Mouse (Mus musculus) embryo, embryonic 11.5 days (tissue): ENCODE data around the gene Nhs.

ENCODE experiments used
- DNase-seq: peaks from one replicate; pipeline ENCODE4 v3.0.0-alpha.2; 2012; ENCODE audit warnings: low read depth, low spot score

The Nhs gene

DNA sequence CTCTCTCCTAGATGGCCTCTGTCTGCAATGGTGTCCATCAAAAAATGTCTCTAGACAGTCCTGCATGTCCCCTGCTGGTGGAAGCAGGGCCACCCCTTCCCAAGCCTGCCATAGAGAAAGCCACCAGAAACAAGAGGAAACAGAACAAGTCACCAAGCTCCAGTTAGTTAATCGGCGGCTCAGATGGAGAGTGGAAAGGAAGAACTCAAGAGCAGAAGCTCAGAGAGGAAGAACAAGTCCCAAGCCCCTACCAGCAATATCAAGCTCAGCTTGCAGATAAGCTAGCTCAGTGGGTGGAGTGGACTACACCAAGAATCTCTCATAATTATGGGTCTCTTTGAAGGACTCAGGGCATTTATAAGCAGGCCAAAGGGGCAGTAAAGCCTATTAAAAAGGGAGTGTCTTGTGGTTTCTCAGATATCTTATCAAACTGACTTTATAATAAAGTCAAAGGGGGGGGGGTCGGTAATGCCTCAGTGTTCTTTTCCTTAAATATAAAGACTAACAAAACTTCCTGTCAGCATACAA, 139.4 kb downstream of the Nhs start:
- no peak for DNase-seq

DNA sequence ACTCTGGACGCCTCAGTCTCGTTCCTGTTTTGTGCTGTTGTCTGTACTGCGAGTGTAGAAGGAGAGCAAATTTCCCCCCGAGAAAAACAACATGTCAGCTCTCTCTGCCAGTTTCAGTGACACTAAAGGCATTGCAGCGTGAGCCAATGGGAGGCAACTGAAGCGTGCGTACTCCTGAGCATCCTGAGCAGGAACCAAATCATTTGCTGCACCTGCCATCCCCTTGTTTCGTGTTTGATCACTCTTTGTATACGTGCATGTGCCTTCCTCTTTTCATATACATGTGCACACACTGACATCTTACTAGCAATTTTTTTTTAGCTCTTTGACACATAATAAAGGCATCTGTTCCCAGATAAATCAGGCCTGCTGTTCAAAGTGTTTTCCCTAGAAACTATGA, 142.1 kb downstream of the Nhs start:
- no peak for DNase-seq

DNA sequence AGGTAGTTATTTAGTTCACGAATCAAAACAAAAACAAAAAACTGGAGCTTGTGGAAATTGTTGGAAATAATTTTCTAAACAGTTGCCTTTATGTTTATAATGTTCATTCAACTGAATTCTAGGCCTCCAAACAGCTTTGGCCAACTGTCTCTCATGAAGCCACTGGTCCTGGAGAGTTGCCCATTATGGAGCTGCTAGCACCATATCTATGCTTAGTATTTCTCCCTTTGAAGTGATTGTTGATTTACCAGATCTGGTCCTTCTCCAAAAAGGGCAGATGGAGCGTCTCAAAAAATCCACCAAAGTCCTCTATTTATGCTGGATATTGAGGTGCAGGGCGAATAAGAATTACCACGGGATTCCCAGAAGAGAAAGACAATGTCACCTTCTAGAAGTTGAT, 147.0 kb downstream of the Nhs start:
- DNase-seq, result no peak

DNA sequence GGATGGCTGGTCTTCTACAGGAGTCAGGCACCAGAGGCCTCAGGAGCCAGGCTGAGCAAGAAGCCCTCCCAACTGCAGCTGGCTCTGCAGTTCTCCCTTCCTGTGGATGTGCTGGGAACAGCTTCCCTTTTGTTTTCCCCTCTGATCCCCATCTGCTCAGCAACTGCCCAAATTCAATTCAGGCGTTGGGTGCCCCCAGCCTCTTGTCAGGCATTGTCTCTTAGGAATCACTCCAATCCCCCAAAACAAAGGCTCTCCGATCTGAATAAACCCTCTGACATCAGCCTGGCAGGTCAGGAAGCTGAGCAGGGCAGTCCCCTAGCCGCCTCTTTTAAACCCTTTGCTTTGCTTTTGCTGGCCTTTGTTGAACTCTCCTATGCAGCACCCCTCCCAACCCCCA, 149.7 kb downstream of the Nhs start:
- DNase-seq, result no peak

DNA sequence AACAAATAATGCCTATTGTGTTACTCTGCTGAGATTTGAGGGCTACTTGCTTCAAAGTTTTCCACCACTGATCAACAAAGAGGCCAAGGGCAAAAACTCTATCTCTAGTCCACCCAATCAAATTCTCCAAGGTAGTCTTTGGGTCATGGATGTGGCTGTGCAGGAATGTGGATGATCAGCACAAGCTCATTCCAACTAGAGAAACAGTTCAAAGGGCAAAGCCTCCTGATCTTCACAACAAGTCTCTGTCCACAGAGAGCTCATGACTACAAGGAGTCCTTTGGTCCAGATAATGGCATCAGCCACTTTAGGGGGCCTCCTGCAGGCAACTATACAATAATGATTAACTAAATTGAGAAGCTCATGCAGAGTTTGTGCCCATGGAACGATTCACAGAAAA, 155.7 kb downstream of the Nhs start:
- DNase-seq, result no peak

DNA sequence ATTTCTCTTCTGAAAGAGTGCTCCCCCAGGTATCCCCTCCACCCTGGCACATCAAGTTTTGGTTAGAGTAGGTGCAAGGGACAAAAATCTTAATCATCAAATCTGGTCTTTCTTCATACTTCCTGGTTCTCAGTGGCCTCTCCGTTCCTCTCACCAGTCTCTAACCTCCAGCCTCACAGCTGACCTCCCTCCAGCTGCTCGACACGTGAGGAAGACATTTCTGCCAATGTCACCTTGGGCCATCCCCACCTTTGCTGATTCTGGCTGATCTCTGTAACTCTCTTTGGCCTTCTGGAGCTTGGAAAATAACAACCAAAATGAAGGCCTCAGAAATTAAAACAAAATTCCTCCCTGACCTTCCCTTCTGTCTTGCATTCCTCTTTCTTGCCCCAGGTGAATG, 160.7 kb downstream of the Nhs start:
- no peak for DNase-seq

DNA sequence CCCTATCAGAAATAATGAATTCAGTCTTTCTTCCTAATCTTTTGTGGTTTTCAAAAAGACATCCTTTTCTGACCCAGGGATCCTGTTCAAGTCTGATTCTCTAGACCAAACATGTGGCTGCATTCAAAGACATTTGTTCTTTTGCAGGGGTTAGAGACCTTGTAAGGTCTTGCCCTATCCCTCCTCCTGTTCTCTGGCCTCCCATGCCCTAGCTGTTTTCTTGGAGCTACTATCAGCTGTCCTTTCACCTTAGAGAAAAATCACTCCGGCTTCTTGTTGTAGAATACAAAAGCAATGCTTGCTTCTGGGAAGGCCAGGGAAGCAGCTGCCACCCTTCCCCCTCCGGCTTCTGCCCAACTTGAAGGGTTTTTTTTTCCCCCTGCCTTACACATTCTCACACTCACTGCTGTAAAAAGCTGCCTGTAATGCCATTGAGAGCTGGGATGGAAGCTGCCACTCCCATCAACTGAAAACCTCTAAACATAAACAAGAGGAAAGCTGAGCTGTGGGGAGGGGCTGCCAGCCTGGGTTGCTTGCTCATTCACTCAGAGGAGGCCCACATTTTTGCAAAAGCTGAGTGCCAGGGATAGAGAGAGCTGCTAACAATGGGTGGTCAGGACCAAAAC, 162.2 kb downstream of the Nhs start:
- peak; percentile 4 for DNase-seq

DNA sequence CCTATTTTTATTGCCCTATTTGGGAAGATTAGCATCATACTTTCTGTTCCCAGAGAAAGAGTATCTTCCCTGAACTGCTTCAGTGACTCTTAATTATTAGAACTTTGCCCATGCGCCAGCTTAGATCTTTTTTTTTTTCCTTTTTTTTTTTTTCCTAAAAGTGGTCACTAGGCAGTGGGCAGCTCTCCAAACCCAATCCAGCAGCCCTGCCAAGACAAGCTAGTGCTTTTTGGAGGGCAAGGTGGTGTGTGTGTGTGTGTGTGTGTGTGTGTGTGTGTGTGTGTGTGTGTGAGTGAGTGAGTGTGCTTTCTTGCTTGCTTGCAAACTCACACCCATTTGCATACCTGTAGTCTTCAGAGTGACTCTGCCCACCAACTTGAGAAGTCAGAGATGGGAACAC, 169.4 kb downstream of the Nhs start:
- no peak for DNase-seq

DNA sequence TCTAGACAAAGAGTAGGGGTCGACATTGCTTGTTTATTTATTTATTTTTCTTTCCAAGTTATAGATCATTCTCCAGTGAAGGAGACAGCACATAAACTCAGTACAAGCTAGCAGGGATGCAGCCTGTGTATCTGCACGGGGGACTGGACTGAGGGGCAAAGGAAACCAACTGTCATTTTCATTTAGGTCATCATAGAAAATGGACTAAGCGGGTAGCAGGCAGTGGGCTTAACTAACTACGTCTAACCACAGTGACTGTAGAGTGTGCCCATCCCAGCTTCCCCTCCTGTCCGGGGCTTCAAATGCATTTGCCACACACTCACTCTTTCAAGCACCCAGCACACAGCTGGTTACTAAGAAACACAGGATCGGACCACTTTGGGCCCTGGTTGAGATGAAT, 174.6 kb downstream of the Nhs start:
- no peak for DNase-seq

DNA sequence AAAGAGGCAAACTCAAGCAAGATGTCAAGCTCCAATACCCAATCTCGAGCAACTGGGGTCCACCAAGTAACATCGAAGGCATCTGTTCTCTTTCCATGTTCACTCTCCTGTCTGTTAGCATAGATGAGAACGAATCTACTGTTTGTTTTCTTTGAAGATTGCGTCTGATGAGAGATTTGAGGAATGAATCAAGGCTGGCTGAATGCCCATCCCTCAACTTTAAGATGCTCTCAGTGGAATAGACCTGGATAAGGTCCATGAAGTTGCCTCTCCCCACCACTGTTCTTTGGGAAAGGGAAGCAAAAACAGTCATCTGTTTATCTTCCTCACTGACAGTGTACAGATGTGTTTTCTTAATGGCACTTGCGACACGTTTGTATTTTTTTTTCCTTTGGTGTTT, 178.1 kb downstream of the Nhs start:
- DNase-seq, result no peak

DNA sequence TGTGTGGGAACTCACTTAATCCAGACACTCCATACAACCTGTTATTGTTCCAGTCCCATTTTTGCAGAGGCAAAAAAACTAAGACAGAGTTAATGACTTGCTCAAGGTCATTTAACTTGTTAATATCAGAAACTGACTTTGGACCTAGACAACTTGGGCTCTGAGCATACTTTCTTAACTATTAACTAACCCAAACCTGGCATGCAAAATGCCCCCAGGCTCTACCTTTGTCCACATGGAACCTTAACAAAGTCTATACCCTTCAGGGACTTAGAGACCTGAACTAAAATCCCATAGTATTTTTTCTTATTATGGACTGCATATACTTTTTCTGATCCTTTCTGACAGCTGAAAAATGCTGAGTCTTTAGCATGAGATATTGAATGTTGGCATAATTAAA, 179.6 kb downstream of the Nhs start:
- DNase-seq, result no peak

DNA sequence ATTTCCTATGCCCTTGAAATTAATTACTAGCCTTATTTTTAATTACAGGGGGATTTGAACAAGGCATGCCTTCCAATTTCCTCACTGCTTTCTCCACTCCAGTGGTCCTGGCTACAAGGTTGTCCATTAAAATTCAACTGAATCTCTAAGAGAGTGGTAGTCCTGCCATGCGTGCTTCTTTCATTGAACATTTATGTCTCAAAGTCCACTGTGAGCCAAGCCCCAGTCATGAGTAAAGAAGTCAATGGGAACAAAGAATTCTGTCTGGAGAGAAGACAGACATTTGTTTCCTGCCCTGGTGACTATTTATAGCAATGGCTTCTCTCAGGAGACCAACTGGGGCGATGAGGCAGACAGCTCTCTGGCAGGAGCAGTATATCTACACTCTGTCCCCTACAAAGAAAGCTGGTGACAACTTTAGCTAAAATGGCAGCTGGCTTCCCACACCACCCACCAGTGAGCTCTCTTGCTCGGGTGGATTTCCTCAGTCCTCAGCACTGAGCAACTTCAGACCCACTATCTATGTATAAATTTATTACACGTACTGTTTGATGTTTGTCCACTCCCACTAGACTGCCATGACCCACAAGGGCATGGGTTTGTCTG, 182.2 kb downstream of the Nhs start:
- DNase-seq, result no peak

DNA sequence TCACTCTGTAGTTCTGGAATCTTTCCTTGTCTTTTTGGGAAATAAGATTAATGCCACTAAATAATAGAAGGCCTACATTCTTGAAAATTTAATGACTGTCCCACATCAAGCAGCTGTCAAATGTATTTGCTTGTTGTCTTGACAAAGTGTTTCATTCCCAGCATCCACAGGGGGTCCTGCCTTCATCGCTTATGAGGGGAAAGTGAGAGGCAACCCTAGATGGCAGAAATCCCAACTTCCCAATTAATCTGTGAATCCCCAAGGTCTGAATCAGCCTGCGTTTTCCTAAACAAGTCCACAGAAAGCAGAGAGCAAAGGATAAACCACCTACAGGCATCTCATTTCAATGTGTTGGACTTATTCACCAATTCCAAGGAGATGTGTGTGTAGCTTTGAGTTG, 183.2 kb downstream of the Nhs start:
- no peak for DNase-seq

DNA sequence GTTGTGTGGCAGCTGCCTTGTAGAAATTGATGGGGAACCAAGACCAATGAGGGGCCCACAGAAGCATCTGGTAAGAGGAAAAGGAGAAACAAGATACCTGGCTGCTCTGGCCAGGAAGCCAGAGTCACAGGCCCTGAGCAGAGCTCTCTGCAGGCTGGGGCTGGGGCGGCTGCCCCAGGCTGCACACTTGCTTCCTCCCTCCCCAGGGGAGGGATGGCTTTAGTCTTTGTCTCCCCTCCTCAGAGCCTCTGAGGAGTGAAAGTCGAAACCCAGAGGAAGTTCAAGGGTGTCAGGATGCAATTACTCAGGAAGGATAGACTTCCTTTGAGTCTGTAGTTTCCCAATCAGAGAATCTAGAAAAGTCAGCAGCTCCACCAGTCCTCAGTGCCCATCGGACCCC, 186.0 kb downstream of the Nhs start:
- no peak for DNase-seq

DNA sequence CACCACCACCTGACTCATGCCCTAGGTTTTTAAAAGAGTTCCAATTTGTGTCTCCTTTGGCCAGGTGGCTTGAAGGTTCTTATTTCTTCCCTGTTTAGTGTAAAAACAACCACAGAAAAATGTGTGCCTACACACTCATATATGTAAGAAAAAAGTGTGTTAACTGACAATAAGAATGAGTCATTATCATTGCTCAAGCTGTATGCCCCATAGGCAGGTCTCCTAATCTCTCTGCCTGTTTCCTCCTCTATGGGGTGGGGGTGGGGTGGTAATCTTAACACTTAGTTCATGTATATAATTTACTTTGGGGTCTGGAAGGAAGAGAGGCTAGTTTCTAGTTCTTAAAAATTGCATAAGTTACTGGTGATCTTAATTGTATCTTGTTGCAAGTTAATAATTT, 186.8 kb downstream of the Nhs start:
- no peak for DNase-seq

DNA sequence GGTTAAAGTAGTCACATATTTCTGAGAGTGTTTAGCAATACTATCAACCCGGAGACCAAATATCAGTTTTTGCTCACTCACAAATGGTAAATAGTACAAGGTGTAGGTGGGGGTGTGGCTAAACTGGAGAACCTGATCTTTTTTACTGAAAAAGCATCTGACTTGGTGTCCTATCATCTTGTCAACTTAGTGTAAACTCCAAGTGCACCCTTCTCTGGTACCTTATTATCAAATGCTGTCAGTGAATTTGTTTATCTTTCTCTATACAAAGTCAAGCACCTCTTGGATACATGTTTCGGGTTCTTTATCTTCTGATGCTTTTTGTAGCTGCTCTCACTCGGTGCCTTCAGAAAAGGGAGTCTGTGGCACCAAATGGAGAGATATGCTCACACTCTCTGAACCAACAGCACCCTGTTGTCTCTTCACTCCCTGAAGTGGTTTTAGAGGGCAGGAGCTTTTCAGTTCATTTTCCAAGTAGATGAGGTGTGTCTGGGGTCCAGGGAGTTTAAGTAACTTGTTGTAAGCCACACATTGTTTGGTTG, 187.5 kb downstream of the Nhs start:
- DNase-seq, result no peak

DNA sequence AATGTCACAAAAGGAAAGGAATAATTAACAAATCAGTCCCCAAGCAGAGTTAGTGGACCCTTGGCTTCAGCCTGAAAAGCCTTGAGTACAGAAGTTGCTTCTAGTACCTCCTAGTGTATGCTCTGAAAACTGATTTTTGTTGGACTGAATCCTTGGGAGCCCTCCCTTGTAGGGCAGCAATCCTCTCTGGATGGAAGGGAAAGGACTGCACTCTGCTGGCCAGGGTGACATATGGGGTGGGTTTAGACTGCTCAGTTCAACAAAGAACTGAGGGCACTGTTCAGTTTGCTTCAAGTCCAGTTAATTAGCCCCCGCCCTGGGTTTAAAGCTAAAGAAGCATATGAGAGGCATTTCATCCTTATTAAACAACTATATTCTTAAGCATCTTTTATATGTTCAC, 188.4 kb downstream of the Nhs start:
- no peak for DNase-seq

DNA sequence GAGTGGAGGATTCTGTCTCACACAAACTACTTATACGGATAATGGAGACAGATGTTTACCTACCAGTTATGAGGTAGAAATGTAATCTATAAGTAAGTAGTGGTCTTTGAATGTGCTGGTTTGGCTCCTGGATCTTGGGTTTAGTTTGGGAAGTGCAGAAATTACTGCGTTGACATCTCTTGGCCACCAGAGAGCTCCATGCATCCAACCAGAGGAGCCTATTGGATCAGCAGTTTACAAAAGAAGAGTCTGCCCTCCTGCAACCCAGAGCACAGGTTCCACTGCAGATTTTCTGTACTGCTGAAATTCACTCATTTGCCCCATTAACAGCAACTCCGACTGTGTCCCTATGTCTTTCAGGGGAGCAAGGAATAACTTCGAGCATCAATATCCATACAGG, 191.8 kb downstream of the Nhs start:
- no peak for DNase-seq

DNA sequence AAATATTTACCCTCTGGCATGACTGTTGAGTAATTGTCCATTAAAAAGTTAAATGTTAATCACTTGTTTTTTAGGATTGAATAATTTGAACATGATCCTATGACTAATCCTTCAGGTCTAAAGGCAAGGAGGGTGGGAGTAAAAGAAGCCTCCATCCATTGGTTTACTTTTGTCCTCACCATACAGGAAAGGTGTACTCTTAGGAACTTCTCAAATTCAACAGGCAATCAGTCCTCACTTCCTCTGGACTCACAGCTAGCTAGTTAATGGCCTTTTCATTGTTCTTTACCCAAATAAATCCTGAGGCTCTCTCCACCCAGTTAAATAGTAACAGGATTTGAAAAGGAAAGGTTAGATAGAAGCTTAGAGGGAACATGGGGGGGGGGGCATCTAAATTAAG, 196.2 kb downstream of the Nhs start:
- no peak for DNase-seq

DNA sequence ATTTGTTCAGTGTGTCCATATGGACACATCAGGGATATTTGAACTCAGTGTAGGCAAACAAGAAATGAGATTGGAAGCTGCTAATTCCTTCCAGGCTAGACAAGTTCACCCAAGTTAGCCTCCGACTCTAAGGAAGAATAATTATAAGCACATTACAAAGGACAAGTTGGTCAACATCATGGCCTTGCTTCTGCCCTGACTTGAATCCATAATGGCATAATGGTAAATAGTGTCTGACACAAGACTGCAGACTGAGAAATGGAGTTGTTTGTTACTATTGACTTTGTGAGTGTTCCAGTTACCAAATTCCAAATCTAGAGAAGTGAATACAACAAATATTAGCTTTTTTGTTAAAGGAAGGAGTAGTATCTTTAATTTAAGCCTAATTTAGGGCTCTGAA, 196.7 kb downstream of the Nhs start:
- DNase-seq, result no peak

DNA sequence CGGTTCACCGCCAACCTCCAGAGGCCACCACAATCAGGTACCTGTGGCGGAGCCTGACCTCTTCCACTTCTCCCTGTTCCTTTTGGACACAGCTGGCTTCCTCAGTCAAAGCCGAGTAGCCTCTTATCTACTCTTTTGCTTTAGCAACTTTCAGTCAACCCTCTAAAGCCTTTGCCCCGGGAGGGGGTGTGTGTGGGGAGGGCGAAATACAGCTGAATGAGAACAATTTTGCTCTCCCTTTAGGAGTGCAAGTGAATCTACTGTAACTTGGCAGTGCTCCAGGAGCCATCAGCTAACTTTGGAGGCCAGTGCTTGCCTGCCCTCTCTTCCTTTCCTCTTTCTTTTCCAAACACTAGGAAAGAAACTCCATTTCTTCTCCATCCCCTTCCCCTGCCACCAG, 197.8 kb downstream of the Nhs start:
- no peak for DNase-seq

DNA sequence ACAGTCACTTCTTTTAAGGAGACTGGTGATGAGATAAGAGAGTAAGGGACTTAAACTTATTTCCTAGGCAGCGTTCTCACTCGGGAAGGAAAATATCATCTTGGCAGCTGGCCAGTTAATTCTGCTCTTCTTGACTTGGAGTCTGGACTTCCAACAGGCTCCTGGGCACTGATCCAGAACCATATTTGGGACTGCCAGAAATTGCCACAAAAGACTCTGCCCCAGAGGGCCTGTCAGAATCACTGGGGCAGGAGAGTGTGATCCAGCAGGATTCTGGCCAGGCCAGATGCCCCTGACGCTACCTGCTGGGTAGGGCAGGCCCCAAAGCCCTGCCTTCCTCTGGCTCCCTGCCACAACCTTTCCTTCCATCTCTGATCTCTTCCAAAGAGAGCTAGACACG, 198.4 kb downstream of the Nhs start:
- DNase-seq, result no peak

DNA sequence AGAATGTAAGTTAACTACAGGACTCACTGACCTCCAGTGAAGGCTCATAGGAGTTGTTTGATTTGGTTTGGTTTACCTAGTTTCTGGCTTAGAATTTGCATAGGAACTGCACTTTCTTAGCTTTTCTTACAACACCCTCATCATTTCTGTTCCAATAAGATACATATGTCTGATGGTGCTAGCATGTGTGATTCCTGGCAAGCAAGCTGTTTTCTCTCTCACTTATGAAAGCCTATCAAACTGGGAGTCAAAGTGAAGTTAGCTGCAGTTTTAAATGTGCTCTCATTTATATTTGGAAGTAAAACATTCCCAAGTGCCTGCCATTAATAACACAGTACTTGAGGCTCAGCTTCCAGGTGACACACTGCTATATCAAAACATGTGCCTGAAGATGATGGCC, 207.2 kb downstream of the Nhs start:
- DNase-seq, result no peak
